Mouse (Mus musculus) bone marrow macrophage, adult 2 months (primary cell): ENCODE results near the gene Msantd2. TPM values are rescaled to one million over a fixed set of nuclear protein-coding genes. Genes with fewer than 3 reads are reported as not detected.

Source experiments
- H3K27ac ChIP-seq: 2 replicates; pipeline ENCODE4 v1.5.1; 2012; ENCODE audit warnings: low read depth, low read length; ENCODE audit not compliant: insufficient read depth
- H3K4me1 ChIP-seq: 2 replicates; pipeline ENCODE4 v1.6.1; 2012; ENCODE audit warnings: low read length; ENCODE audit not compliant: control insufficient read depth, insufficient read depth
- H3K4me3 ChIP-seq: 2 replicates; pipeline ENCODE4 v1.5.1; 2012; ENCODE audit warnings: mild to moderate bottlenecking, low read length, moderate library complexity; ENCODE audit not compliant: insufficient read depth
- CTCF ChIP-seq: IDR thresholded peaks from 2 replicates; pipeline ENCODE4 v1.5.1; 2012; ENCODE audit warnings: low read depth, mild to moderate bottlenecking, low read length, moderate library complexity
- POLR2A ChIP-seq: IDR thresholded peaks from 2 replicates; pipeline ENCODE4 v1.6.1; 2012; ENCODE audit warnings: mild to moderate bottlenecking, low read depth, low read length, borderline replicate concordance
- polyA plus RNA-seq: library from polyadenylated mRNA; stranded (reverse); fragments of >200 nt; gene quantifications from 2 replicates; pipeline ENCODE4 v1.2.4, GENCODE M21; 2012; ENCODE audit not compliant: missing spikeins, insufficient read depth, insufficient read length

Gene Msantd2
- polyA plus RNA-seq, 1 experiment, result 23.5 TPM

DNA sequence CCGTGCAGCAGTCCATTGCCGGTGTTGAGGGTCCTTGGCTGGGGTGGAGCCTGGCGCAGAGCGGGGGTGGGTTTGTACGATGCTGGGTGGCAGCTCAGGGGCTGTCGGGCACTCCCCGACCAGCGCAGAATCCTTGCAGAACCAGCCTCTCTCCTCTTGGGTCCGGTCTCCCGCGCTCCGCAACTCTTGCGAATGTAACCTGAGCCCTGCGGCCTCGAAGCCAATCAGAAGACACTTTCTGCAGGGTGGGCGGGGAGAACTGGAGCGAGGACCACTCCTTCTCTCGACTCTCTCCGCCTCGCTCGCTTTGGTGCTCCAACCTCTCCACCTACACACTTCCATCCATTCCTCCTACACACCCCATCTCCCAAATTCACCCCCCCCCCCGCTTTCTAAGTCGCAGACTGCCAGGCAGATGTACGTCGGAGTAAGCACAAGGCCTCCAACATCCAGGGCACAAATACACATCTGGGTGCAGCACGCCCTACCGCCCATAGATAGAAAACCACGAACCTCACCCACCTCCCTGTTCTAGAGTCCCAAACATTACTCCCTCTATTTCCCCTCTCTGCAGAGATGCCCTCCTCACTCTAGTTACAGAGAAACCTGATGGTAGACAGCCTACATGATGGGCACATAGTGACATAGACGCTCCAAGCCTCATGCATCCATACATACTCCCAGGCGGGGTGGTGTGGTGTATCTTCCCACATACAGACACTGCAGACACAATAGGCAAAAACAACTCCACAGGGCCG lies 63.6 kb downstream of the Msantd2 start, which contains the start of gene Nrgn:
Gene Nrgn, minus strand, starts transcription at position 369 of the 758 bp plus-strand sequence.
- TF ChIP-seq POLR2A, result no peak
- H3K4me1 ChIP-seq, result 0 out of 2 replicates have a peak, but pooled peaks cover 2% of the 10 kb centered on the region

DNA sequence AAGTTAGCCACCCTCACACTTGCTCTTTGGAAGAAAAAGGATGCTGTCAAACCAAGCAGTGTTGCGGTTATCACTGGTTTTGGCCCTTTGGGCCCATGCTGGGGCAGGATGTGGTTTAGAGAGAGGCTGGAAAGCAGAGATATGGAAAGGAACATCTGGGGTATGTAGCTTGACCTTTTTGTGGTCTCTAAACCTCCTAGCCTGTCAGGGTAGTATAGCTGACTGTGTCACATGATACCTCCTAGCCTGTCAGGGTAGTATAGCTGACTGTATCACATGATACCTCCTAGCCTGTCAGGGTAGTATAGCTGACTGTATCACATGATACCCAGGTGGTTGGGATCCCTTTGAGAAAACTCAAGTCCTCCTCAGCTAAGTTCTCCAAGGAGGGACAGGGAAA lies 65.2 kb downstream of the Msantd2 start:
- H3K4me1 ChIP-seq, result 0 out of 2 replicates have a peak, but pooled peaks cover 2% of the 10 kb centered on the region
- no peak overlapping the region for H3K27ac ChIP-seq
- TF ChIP-seq CTCF, result no peak
- no peak for TF ChIP-seq POLR2A
- H3K4me3 ChIP-seq, result no peak overlapping the region

More for the DNA sequence above, 63.6 kb downstream of the Msantd2 start, which contains the start of gene Nrgn:
- Histone ChIP-seq H3K27ac (no peak within 1 kb of the TSS), H3K4me3 (peak within 1 kb of the TSS; percentile 34)

DNA sequence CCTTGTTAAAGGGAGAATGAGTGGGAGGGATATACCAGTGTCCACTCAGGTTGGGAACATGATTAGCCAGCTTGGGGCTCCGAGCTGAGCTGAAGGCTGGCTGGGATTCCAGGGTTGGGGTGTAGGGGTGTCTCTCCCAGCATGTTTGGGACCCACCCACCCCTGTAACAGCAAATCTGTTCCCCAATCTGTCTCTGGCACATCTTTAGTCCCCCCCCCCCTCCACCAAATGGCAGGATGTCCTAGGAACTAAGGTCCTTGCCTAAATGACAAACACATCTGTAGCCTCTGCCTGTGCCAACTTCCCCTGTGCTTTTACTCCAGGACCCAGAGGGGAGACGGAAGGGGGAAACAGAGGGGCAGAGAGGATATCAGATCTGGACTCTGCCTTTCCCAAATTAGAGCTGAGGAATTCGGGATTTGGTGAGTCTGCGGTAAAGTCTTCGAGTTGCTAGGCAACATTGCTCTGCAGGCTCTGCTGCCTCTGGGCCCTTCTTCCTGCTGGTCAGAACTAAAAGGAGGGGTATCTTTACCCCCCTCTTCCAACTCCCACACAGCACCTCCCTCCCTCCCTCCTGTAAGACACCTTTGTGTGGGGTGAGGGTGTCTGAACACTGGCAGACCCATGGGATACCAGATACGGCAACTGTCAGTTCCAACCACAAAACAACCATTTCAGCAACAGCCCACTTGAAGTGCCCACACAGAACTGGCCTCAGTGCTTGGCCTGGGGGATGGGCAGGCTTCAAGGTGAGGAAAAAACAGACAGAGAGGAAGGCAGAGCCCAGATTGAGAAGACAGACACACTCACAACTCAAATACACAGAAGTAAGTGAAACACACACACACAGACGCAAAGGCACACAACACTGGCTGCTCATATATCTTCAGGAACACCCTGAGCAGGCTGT lies 66.0 kb downstream of the Msantd2 start, which contains the start of gene Siae:
Gene Siae, plus strand, starts transcription at position 861 of the 911 bp plus-strand sequence.
- no peak for TF ChIP-seq POLR2A
- no peak for TF ChIP-seq CTCF
- H3K4me3 ChIP-seq, result no peak within 1 kb of the TSS

DNA sequence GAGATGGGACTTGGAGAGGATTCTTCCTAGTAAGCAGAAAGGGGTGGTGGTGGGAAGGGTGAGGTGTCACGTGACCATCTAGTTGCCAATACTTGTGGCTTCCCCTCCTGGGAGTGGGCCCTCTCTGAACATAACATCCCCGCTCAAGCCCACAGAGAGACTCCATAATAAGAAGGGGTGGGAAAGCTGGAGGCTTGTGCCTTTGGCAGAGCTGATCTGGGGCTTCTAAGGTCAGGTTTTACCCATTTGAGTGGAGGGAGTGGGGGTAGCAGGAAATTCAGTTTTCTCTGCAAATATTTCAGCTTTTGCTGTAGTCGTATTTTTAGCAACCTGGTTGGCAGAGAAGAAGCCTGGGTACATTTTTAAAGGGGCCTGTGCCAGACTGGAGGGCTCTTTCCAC lies 67.2 kb downstream of the Msantd2 start:
- H3K4me3 ChIP-seq, result no peak overlapping the region
- no peak overlapping the region for H3K27ac ChIP-seq
- TF ChIP-seq POLR2A (no peak), CTCF (no peak)
- peaks cover 3% of the 10 kb centered on the region; the same call in 1 of the 2 replicates for H3K4me1 ChIP-seq

More for the DNA sequence above, 66.0 kb downstream of the Msantd2 start, which contains the start of gene Siae:
- H3K4me1 ChIP-seq, result 0 out of 2 replicates have a peak, but pooled peaks cover 2% of the 10 kb centered on the region
- H3K27ac ChIP-seq, result no peak within 1 kb of the TSS

DNA sequence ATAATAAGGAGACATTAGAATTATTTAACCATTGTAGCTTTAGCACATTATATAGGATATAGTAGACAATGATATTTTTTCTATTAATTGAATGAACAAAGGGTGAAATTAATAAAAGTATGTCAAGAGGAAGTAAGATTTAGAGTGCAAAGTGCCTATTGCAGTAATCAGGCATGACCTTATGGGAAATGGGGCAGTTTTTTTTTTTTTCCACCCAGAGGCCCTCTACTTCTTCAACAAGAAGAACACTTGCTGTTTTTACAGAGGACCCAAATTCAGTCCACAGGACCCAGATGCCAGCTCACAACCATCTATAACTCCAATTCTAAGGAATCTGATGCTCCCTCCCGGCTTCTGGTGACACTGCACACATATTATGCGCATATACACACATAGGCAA lies 71.5 kb downstream of the Msantd2 start:
- no peak for TF ChIP-seq POLR2A
- no peak for TF ChIP-seq CTCF

DNA sequence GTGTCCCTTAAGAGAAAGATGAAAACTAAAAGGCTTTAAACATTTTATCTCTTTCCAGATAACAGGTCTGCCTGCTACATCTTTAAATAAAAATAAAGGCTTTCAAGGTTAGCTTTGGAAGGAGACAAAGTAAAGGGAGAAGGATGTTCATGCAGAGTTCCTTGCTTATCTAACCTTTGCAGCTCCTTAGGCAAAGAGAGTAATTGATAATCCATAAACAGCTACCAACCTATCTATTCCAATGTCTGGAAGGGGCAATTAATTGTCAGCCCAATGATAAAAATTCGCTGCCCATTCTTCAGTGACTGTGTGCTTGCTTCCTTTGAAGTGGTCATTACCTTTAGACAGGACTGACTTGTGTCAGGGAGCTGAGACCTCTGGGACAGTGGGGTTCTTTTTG lies 74.7 kb downstream of the Msantd2 start:
- Histone ChIP-seq H3K4me3 (no peak overlapping the region), H3K4me1 (peaks cover 6% of the 10 kb centered on the region; the same call in 1 of the 2 replicates), H3K27ac (no peak overlapping the region)
- TF ChIP-seq POLR2A (no peak), CTCF (no peak)

More for the DNA sequence above, 71.5 kb downstream of the Msantd2 start:
- H3K4me3 ChIP-seq, result no peak overlapping the region
- no peak overlapping the region for H3K27ac ChIP-seq
- peaks cover 2% of the 10 kb centered on the region; the same call in 1 of the 2 replicates for H3K4me1 ChIP-seq

DNA sequence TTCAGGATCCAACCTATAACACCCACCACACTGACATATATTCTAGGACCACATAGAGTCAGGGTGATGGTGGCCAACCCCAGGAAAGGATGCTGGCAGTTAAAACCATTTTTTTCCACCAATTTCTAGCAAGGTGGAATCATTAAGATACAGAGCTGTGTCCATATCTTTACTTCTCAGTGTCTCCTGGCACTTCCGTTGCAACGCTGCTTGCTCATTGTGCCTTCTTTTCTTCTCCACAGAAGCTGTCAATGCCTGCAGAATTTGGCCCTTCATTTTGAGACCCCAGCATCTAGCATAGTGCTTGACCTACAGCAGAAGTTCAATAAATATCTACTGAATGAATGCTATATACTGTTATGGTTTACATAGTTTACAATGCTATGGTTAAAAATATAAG lies 77.9 kb downstream of the Msantd2 start:
- Histone ChIP-seq H3K4me1 (0 out of 2 replicates have a peak, but pooled peaks cover 4% of the 10 kb centered on the region), H3K27ac (no peak overlapping the region), H3K4me3 (no peak overlapping the region)
- no peak for TF ChIP-seq POLR2A
- TF ChIP-seq CTCF, result no peak

DNA sequence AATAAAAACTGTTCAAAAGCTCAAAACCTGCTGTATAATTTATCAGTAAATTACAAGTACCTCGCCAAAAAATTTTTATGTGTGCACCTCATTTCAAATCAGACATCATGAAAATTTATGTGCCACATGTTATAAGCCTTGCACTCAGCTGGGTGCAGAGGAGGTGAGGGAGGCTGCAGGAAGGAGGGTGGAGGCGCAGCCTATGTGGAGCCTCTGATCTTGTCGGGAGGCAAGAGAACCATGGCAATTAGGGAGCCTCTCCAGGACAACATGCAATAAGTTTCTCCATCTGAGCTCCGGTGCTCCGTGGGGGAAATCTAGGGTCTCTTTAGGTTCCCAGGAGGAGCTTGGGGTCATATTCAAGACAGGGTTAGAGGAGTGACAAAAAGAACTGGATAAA lies 78.3 kb downstream of the Msantd2 start:
- 0 out of 2 replicates have a peak, but pooled peaks cover 4% of the 10 kb centered on the region for H3K4me1 ChIP-seq
- no peak overlapping the region for H3K27ac ChIP-seq
- no peak overlapping the region for H3K4me3 ChIP-seq
- no peak for TF ChIP-seq CTCF
- TF ChIP-seq POLR2A, result no peak

DNA sequence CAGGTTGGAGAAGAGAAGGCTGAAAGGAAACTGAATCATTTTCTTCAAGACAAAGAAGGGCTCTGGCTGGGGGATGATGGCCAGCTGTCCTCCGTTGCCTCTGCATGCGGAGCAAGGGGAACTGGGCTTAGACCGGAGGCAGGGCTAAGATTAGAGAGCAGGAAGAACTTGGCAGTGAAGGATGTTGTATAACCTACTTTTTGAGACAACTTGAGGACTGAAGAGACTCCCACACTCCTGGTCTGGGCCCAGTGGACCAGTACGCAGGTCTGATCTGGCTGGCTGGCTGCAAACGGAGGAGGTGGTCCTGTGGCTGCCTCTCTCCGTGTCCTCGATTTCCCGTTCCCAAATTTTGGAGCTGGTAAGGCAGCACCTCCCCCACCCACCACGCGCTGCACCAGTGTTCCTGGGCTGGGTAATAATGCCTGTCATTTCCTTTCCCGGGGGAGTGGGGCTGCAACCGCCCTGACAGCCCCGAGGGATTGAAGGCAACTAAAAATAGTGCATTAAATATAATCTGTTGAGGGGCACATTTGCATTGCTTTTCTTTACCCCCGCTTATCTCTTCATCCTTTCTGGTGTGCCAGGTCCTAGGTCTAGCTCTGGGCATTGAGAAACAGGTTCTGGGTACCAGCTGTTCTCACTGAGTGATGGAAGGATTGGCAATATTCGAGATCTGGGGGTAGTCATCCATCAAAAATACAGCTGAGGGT lies 78.9 kb downstream of the Msantd2 start:
- TF ChIP-seq CTCF (no peak), POLR2A (no peak)
- Histone ChIP-seq H3K4me1 (0 out of 2 replicates have a peak, but pooled peaks cover 4% of the 10 kb centered on the region), H3K4me3 (no peak overlapping the region), H3K27ac (no peak overlapping the region)
